Mouse (Mus musculus) cortical plate, adult 2 months (tissue): ENCODE measurements around the gene Tmpo. TPM values are rescaled to one million over a fixed set of nuclear protein-coding genes. Genes with fewer than 3 reads are reported as not detected.
A peak's percentile ranks its signal among the peaks of the same experiment; 100 is the strongest.

ENCODE experiments used
- H3K27ac ChIP-seq: fragments of 200-500 bp; 2 replicates; pipeline ENCODE4 v1.5.1; 2012; ENCODE audit warnings: low read length, control low read depth, inconsistent platforms; ENCODE audit not compliant: insufficient read depth
- H3K4me1 ChIP-seq: fragments of 200-500 bp; 2 replicates; pipeline ENCODE4 v1.6.1; 2011; ENCODE audit warnings: low read length; ENCODE audit not compliant: control insufficient read depth, insufficient read depth
- H3K4me3 ChIP-seq: fragments of 200-500 bp; 2 replicates; pipeline ENCODE4 v1.5.1; 2011; ENCODE audit warnings: mild to moderate bottlenecking, low read length, control low read depth; ENCODE audit not compliant: insufficient read depth
- CTCF ChIP-seq: fragments of 200-500 bp; IDR thresholded peaks from 2 replicates; pipeline ENCODE4 v1.5.1; 2011; ENCODE audit warnings: mild to moderate bottlenecking, control low read depth, low read length; ENCODE audit not compliant: insufficient read depth; ENCODE audit errors: extremely low read depth
- POLR2A ChIP-seq: fragments of 200-500 bp; IDR thresholded peaks from 2 replicates; pipeline ENCODE4 v1.6.1; 2011; ENCODE audit warnings: mild to moderate bottlenecking, low read length, control low read depth; ENCODE audit not compliant: insufficient read depth; ENCODE audit errors: extremely low read depth
- polyA plus RNA-seq: library from polyadenylated mRNA; depleted of rRNA; stranded (reverse); fragments of >200 nt; gene quantifications from 2 replicates; pipeline ENCODE4 v1.2.3, GENCODE M21; 2012

Tmpo gene
- polyA plus RNA-seq, 1 experiment, result 32.5 TPM

DNA sequence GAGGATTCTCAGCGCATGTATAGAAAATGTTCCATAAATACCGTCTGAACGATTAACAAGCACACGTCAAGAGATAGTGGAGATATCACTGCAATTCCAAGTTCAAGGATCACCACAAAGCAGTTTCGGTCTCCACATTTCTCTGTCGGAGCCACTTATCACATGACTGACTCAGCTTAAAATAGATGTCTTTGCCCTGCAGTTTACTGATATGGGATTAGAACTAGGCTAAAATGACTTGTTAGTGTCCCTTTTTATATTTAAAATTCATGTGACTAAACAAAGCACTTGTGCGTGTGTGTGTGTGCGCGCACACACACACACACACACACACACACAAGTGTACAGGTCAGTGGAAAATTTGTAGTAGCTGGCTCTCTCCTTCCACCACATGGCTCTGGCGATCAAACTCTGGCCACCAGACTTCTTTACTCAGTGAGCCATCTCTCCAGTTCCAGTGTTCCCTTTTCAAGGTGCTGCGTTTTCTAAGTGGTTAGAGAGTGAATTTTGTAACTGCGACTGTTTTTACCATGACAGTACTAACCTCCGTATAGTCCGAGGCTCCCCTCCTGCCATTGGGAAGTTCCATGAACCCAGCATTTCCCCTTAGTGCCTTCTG is 41.9 kb downstream of the Tmpo start:
- no peak overlapping the region for H3K27ac ChIP-seq
- H3K4me3 ChIP-seq, result no peak overlapping the region
- TF ChIP-seq CTCF (no peak), POLR2A (no peak)
- no peaks in the 10 kb centered on the region for H3K4me1 ChIP-seq

GRCm38 (mm10) chr10:91138317-91138716 is 42.8 kb downstream of the Tmpo start:
- Histone ChIP-seq H3K4me1 (no peaks in the 10 kb centered on the region), H3K4me3 (no peak overlapping the region), H3K27ac (no peak overlapping the region)
- TF ChIP-seq CTCF, result no peak
- TF ChIP-seq POLR2A, result no peak

DNA sequence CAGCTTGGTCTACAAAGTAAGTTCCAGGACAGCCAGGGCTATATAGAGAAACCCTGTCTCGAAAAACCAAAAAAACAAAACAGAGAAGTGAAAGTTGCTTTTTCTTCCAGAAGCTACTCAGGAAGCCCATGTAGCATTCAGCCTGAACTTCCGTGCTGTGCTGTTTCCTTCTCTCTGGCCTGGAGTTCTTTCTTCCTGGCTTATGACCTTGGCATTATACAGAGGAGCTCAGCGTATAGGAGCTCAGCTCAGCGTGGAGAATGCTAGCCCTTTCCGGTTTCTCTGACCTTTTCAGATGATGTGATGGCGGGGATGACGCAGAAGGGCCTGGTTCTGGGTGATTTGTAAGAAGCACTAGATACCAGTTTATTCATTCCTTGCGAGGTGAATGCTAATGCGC is 43.7 kb downstream of the Tmpo start:
- Histone ChIP-seq H3K4me3 (no peak overlapping the region), H3K27ac (no peak overlapping the region), H3K4me1 (no peaks in the 10 kb centered on the region)
- no peak for TF ChIP-seq POLR2A
- no peak for TF ChIP-seq CTCF

DNA sequence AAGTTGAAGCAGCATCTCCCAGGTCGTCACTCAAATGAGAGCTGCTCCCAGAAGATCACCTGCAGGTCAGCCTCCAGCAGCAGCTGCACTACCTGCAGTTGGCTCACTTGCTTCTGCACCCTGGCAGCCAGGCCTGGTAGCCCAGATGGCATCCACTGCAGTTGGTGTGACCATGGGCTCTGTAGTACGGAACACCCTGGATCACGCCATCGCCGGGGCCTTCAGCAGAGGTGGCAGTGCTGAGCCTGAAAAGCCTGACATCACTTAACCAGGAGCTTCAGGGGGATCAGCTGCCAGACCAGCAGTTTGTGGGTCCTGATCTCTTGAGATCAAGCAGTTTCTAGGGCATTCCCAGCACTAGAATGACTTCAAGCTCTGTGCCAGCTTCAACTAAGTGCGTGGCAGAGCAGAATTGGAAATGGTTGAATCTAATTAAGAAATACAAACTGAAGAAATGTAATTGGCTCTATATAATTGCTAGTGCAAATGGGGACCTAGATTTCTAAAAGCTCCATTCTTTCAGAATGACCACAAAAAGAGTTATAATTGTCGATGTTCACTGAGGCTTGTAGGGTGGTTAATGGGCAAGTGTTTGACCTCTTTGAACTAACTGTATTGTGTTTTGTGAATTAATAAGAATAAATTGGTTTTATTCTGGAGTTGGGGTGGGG is 45.7 kb downstream of the Tmpo start:
- H3K4me1 ChIP-seq, result no peaks in the 10 kb centered on the region
- no peak overlapping the region for H3K4me3 ChIP-seq
- TF ChIP-seq POLR2A (no peak), CTCF (no peak)
- H3K27ac ChIP-seq, result peak overlapping the region; percentile 37; the same call in 1 of the 2 replicates

GRCm38 (mm10) chr10:91131565-91131964 is 49.5 kb downstream of the Tmpo start:
- Histone ChIP-seq H3K4me3 (no peak overlapping the region), H3K4me1 (no peaks in the 10 kb centered on the region), H3K27ac (no peak overlapping the region)
- TF ChIP-seq CTCF (no peak), POLR2A (no peak)

DNA sequence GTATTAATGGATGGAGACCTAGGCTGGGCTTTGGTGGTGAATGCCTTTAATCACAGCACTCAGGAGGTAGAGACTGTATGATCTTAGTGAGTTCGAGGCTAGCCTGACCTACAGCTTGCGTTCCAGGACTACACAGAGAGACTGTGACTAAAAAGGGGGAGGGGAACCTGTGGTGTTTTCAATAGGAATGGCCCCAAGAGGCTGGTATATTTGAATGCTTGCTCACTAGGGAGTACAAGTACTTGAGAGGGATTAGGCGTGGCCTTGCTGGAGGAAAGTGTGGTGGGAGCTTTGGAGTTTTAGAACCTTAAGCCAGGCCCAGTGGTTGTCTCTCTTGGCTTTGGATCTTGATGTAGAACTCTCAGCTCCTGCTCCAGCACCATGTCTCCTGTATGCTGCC is 50.3 kb downstream of the Tmpo start:
- Histone ChIP-seq H3K4me3 (no peak overlapping the region), H3K27ac (no peak overlapping the region), H3K4me1 (no peaks in the 10 kb centered on the region)
- TF ChIP-seq CTCF (no peak), POLR2A (no peak)

DNA sequence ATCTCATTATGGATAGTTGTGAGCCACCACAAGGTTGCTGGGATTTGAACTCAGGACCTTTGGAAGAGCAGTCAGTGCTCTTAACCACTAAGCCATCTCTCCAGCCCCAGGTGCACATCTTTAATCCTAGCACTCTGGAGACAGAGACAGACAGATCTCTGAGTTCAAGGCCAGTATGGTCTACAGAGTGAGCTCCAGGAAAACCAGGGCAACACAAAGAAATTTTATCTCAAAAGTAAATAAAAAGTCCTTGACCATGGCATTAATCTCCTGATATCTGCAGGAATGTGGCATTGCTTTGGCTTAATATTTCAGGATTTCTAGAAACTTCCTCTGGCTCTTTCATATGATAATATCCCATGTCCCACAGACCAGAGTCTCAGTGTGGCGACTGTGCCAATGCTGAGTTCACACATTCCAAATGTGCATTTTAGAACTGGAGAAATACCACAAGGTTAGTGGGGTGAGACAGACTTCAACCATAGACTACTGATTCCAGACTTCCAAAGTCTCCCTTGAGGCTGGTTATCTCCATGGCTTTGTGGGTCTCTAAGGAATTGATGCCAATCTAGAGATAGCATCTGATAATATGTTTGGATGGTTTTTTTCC is 52.5 kb downstream of the Tmpo start:
- no peak for TF ChIP-seq CTCF
- TF ChIP-seq POLR2A, result no peak
- Histone ChIP-seq H3K4me1 (no peaks in the 10 kb centered on the region), H3K4me3 (no peak overlapping the region), H3K27ac (no peak overlapping the region)

- Histone ChIP-seq H3K27ac (no peak overlapping the region), H3K4me1 (no peaks in the 10 kb centered on the region), H3K4me3 (no peak overlapping the region)
- TF ChIP-seq CTCF (no peak), POLR2A (no peak)
These were observed 53.7 kb downstream of the Tmpo start for GRCm38 (mm10) chr10:91127395-91127794.

DNA sequence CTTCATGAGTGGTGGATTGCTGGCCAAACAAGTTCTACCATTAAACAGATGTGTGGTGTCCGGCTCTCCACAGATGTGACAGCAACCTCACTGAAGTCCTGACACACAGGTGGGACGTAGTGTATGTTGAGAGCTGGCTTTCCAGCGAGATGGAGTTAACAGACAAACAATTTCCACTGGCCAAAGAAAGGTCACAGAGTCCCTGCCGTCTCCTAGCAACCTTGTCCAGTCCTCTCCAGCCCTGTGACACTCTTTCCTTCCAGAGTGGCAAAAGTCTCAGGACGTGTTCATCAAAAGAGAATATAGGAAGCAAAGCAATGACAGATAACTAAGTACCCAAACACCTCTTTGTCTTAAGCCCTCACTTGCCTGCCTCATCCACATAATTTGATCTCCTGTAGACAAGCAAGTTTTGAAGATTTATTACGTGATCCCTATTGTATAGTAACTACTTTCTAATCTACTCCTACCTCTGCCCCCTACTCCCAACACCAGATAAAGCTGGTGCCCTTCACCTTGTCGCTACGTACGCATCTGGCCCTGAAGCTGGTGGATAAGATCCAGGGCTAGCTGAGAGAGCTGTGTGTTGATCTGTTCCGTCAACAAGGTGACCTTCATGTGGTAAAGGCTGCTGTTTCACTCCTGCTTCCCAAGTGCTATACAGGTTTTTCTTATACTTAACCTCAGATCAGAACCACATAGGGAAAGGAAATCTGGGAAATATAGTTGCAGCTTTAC is 54.3 kb downstream of the Tmpo start:
- no peak overlapping the region for H3K4me3 ChIP-seq
- peaks cover 2% of the 10 kb centered on the region; the same call in 1 of the 2 replicates for H3K4me1 ChIP-seq
- TF ChIP-seq CTCF (no peak), POLR2A (no peak)
- H3K27ac ChIP-seq, result no peak overlapping the region
